Mouse (Mus musculus) brain, embryonic 14.5 days (tissue): ENCODE data around the gene Pskh1.

Source experiments
- CTCF ChIP-seq: fragments of 200-500 bp; IDR thresholded peaks from 2 replicates; pipeline ENCODE4 v1.5.1; 2012; ENCODE audit warnings: inconsistent platforms, mild to moderate bottlenecking, moderate library complexity, borderline replicate concordance; ENCODE audit not compliant: insufficient read depth, insufficient read length; ENCODE audit errors: extremely low read depth
- POLR2A ChIP-seq: fragments of 200-500 bp; IDR thresholded peaks from 2 replicates; pipeline ENCODE4 v1.6.1; 2012; ENCODE audit warnings: mild to moderate bottlenecking, inconsistent platforms, borderline replicate concordance; ENCODE audit not compliant: poor library complexity, insufficient read depth, insufficient read length, severe bottlenecking; ENCODE audit errors: extremely low read depth

DNA sequence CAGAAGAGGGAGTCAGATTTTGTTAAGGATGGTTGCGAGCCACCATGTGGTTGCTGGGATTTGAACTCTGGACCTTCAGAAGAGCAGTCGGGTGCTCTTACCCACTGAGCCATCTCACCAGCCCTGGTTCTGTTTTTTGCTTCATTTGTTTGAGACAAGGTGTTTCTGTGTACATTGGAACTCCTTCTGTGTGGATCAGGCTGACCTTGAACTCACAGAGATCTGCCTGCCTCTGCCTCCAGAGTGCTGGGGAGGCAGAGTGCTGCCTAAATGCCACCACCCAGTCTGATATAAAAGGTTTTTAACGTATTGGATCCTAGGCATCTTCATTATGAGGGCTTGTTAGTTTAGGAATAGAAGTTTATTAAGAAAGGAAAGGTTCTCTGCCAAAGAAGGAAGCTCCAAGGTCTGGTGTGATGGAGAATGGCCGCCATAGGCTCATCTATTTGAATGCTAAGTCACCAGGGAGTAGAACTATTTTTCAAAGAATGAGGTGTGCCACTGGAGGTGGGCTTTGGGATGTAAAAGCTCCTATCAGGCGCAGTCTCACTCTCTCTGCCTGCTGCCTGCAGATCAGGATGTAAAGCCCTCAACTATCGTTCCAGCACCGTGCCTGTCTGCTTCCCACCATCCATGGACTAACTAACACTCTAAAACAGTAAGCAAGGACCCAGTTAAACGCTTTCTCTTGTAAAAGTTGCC lies 70.9 kb downstream of the Pskh1 start:
- TF ChIP-seq CTCF (no peak), POLR2A (no peak)
